Mouse (Mus musculus) ES-E14 (cell line): ENCODE data around the gene Tfap4. TPM values are rescaled to one million over a fixed set of nuclear protein-coding genes. Genes with fewer than 3 reads are reported as not detected.

Experiments used
- DNase-seq: peaks from one replicate; pipeline ENCODE4 v3.0.0-alpha.2; 2013; ENCODE audit warnings: low read depth, low spot score
- H3K27ac ChIP-seq: 2 replicates; pipeline ENCODE4 v1.5.1; 2012; ENCODE audit warnings: low read depth, mild to moderate bottlenecking, low read length, moderate library complexity, mixed read lengths; ENCODE audit not compliant: poor library complexity, insufficient read depth, severe bottlenecking
- H3K36me3 ChIP-seq: 2 replicates; pipeline ENCODE4 v1.6.1; 2012; ENCODE audit warnings: mild to moderate bottlenecking, low read length, moderate library complexity, mixed read lengths; ENCODE audit not compliant: control insufficient read depth, poor library complexity, insufficient read depth, severe bottlenecking
- H3K4me1 ChIP-seq, 2 experiments: fragments of 150-350 bp in 1 of 2; sonication (generic) in 1 of 2; 2 replicates each; pipeline ENCODE4 v1.6.1; 2012; ENCODE audit warnings: low read length in 2 of 2, mild to moderate bottlenecking in 1 of 2, mixed read lengths in 1 of 2; ENCODE audit not compliant: control insufficient read depth in 2 of 2, insufficient read depth in 2 of 2, poor library complexity in 1 of 2
- H3K4me3 ChIP-seq, 2 experiments: fragments of 150-350 bp in 1 of 2; sonication (generic) in 1 of 2; 2 replicates each; pipeline ENCODE4 v1.5.1; 2012; ENCODE audit warnings: low read length in 2 of 2, low read depth in 1 of 2, mild to moderate bottlenecking in 1 of 2, mixed read lengths in 1 of 2; ENCODE audit not compliant: insufficient read depth in 1 of 2, poor library complexity in 1 of 2, severe bottlenecking in 1 of 2
- H3K9ac ChIP-seq: 2 replicates; pipeline ENCODE4 v1.6.1; 2012; ENCODE audit warnings: low read depth, mild to moderate bottlenecking, low read length, mixed read lengths; ENCODE audit not compliant: poor library complexity, insufficient read depth, severe bottlenecking
- H3K9me3 ChIP-seq: fragments of 150-350 bp; sonication (generic); 2 replicates; pipeline ENCODE4 v1.6.1; 2012; ENCODE audit warnings: low read depth, mild to moderate bottlenecking, low read length; ENCODE audit not compliant: control insufficient read depth, insufficient read depth
- MAFK ChIP-seq: IDR thresholded peaks from 2 replicates; pipeline ENCODE4 v1.6.1; 2014; ENCODE audit warnings: mild to moderate bottlenecking, low read depth, low read length, inconsistent platforms; ENCODE audit not compliant: insufficient read depth
- ZNF384 ChIP-seq: IDR thresholded peaks from 2 replicates; pipeline ENCODE4 v1.6.1; 2012; ENCODE audit warnings: low read depth, low read length, inconsistent platforms
- in situ Hi-C, 2 experiments: fragments of 600-800 bp; cut with MboI; formaldehyde crosslinking; loops; one replicate each; pipeline ENCODE4 v1.15.1; 2025; ENCODE audit warnings: low sequenced_read_pairs in 2 of 2, inconsistent platforms in 1 of 2; ENCODE audit not compliant: unreplicated experiment in 2 of 2
- total RNA-seq: library from RNA; depleted of rRNA; stranded (reverse); fragments of 300-350 nt; gene quantifications from 2 replicates; pipeline ENCODE4 v1.2.3, GENCODE M21; 2012; rRNA removed

The Tfap4 gene
- total RNA-seq, 1 experiment: 15.4 TPM

GRCm38 (mm10) chr16:4495861-4496260, 63.8 kb downstream of the Tfap4 start:
- in situ Hi-C loops: no loop called here
- DNase-seq: no peak
- Histone ChIP-seq H3K36me3 (peaks cover 3% of the 10 kb centered on the region; the same call in 1 of the 2 replicates), H3K27ac (no peak overlapping the region), H3K9me3 (no peaks in the 10 kb centered on the region), H3K4me3 (no peak overlapping the region), H3K4me1 (peaks cover 6 to 10% of the 10 kb centered on the region in 2 experiments; a peak in 1 of 4 replicates), H3K9ac (no peak overlapping the region)
- TF ChIP-seq MAFK (no peak), ZNF384 (no peak)

Other genes starting within 250 kb of the Tfap4 start
- gene Adcy9, start 139.4 kb downstream of the Tfap4 start, total RNA-seq: 5.2 and 8.4 TPM in 2 replicates
- 24.0 and 28.0 TPM in 2 replicates for gene Srl, start 18.0 kb downstream of the Tfap4 start, total RNA-seq
- gene Glis2, start 34.9 kb upstream of the Tfap4 start, total RNA-seq: 18.2 and 19.6 TPM in 2 replicates
- gene Pam16, start 65.1 kb upstream of the Tfap4 start, total RNA-seq: 127 and 131 TPM in 2 replicates
- gene Vasn, start 80.1 kb upstream of the Tfap4 start, total RNA-seq: 8.7 and 11.2 TPM in 2 replicates
- gene Dnaja3, start 80.1 kb upstream of the Tfap4 start, total RNA-seq: 45.5 and 53.2 TPM in 2 replicates
- gene Coro7, start 119.9 kb upstream of the Tfap4 start, total RNA-seq: 14.4 and 21.3 TPM in 2 replicates
- 35.2 and 43.5 TPM in 2 replicates for gene Nmral1, start 159.5 kb upstream of the Tfap4 start, total RNA-seq
- 26.2 and 36.1 TPM in 2 replicates for gene Hmox2, start 166.5 kb upstream of the Tfap4 start, total RNA-seq
- gene Cdip1, start 230.4 kb upstream of the Tfap4 start, total RNA-seq: 27.1 and 35.1 TPM in 2 replicates